Comparison of ENCODE assay signal across 8 mouse cellular contexts in genomic region chr13:31810693-31811541, GRCm38 (mm10). TPM values are rescaled to one million over a fixed set of nuclear protein-coding genes. Genes with fewer than 3 reads are reported as not detected.
DNase-seq lines count a peak whose midpoint lies in the region; ATAC-seq and TF ChIP-seq lines count a peak whose summit lies in the region.

No protein-coding gene starts in this region.

- WGBS in lung, postnatal 0 days: 2% methylated on average over 40 of the region's 65 CpGs
- WGBS in hindbrain, embryonic 12.5 days: under 1% methylated on average over 65 of the region's 65 CpGs
- WGBS in liver, embryonic 15.5 days (ENCODE audit: insufficient replicate concordance): 2% methylated on average over 65 of the region's 65 CpGs

- TF ChIP-seq POLR2A in cortical plate, adult 2 months (IDR thresholded peaks at IDR 0.05; ENCODE audit: extremely low read depth, insufficient read depth, low read length): no peak

- no peak for TF ChIP-seq CTCF in lung, postnatal 0 days (IDR thresholded peaks at IDR 0.05)
- no peak for TF ChIP-seq CTCF in cortical plate, adult 2 months (IDR thresholded peaks at IDR 0.05; ENCODE audit: extremely low read depth, insufficient read depth, low read length)

- H3K9me3 ChIP-seq in lung, postnatal 0 days (ENCODE audit: low read length): no peaks in the 10 kb centered on the region
- H3K9me3 ChIP-seq in hindbrain, embryonic 12.5 days (replicated peaks): no peaks in the 10 kb centered on the region
- no peaks in the 10 kb centered on the region for H3K9me3 ChIP-seq in liver, embryonic 15.5 days (replicated peaks)

- H3K4me3 ChIP-seq in lung, postnatal 0 days (ENCODE audit: low read depth, low read length): peak overlapping the region; percentile 30
- H3K4me3 ChIP-seq in cortical plate, adult 2 months (ENCODE audit: insufficient read depth, low read length): peak overlapping the region; percentile 28
- H3K4me3 ChIP-seq in hindbrain, embryonic 12.5 days: peak overlapping the region; percentile 39
- peak overlapping the region; percentile 33 for H3K4me3 ChIP-seq in liver, embryonic 15.5 days (replicated peaks)

- no peak for TF ChIP-seq EP300 in lung, postnatal 0 days (IDR thresholded peaks at IDR 0.05)

- H3K9ac ChIP-seq in lung, postnatal 0 days (replicated peaks; ENCODE audit: low read depth): no peak overlapping the region
- H3K9ac ChIP-seq in hindbrain, embryonic 12.5 days: peak overlapping the region; percentile 64
- H3K9ac ChIP-seq in liver, embryonic 15.5 days: no peak overlapping the region

- ATAC-seq in lung, postnatal 0 days: no peak
- no peak for ATAC-seq in hindbrain, embryonic 12.5 days (ENCODE audit: low FRiP score)
- ATAC-seq in liver, embryonic 15.5 days (ENCODE audit: insufficient read depth): no peak

- H3K36me3 ChIP-seq in lung, postnatal 0 days (ENCODE audit: insufficient read depth, low read length): no peaks in the 10 kb centered on the region
- H3K36me3 ChIP-seq in hindbrain, embryonic 12.5 days: no peaks in the 10 kb centered on the region
- H3K36me3 ChIP-seq in liver, embryonic 15.5 days (replicated peaks): no peaks in the 10 kb centered on the region

- H3K27me3 ChIP-seq in lung, postnatal 0 days (replicated peaks; ENCODE audit: insufficient read depth, low read length): peaks cover 83% of the 10 kb centered on the region
- peaks cover 84% of the 10 kb centered on the region for H3K27me3 ChIP-seq in hindbrain, embryonic 12.5 days
- H3K27me3 ChIP-seq in liver, embryonic 15.5 days: peaks cover 97% of the 10 kb centered on the region

- peaks cover 6% of the 10 kb centered on the region for H3K4me1 ChIP-seq in lung, postnatal 0 days (ENCODE audit: insufficient read depth, low read depth, low read length)
- H3K4me1 ChIP-seq in cortical plate, adult 2 months (ENCODE audit: control insufficient read depth, insufficient read depth, low read length): no peaks in the 10 kb centered on the region
- H3K4me1 ChIP-seq in hindbrain, embryonic 12.5 days: peaks cover 28% of the 10 kb centered on the region
- H3K4me1 ChIP-seq in liver, embryonic 15.5 days (replicated peaks): peaks cover 31% of the 10 kb centered on the region

- H3K4me2 ChIP-seq in lung, postnatal 0 days (replicated peaks; ENCODE audit: low read depth, low read length): peak overlapping the region; percentile 48
- peak overlapping the region; percentile 46 for H3K4me2 ChIP-seq in hindbrain, embryonic 12.5 days (replicated peaks)
- peak overlapping the region; percentile 50 for H3K4me2 ChIP-seq in liver, embryonic 15.5 days

- DNase-seq in lung, postnatal 0 days (ENCODE audit: low spot score): no peak
- no peak for DNase-seq in lung, adult 18-20 months
- DNase-seq in testis, postnatal 10 days (ENCODE audit: low spot score): peak; percentile 48
- no peak for DNase-seq in right cerebral cortex, adult 18-20 months
- DNase-seq in layer of hippocampus, adult 18-20 months (ENCODE audit: low spot score in 2 of 2): no peak

- H3K27ac ChIP-seq in lung, postnatal 0 days (ENCODE audit: low read length): no peak overlapping the region
- H3K27ac ChIP-seq in cortical plate, adult 2 months (ENCODE audit: insufficient read depth, low read length): peak overlapping the region; percentile 90
- H3K27ac ChIP-seq in hindbrain, embryonic 12.5 days: peak overlapping the region; percentile 58; the same call in 1 of the 2 replicates
- H3K27ac ChIP-seq in liver, embryonic 15.5 days (replicated peaks): no peak overlapping the region

RNA-seq across cellular contexts. Expression of gene Foxc1, which starts 4.5 kb away (rescaled TPM):
- polyA plus RNA-seq in lung, postnatal 0 days (2015; fragmentation: Nextera tagmentation; extraction: Ambion mirVana): 0.37 and 0.43 TPM in 2 replicates
- polyA plus RNA-seq in cortical plate, adult 2 months (2012; rRNA removed): 2.3 and 2.8 TPM in 2 replicates
- polyA plus RNA-seq in hindbrain, embryonic 12.5 days (2016; fragmentation: Nextera tagmentation; extraction: Ambion mirVana): 11.0 and 11.5 TPM in 2 replicates
- polyA plus RNA-seq in liver, embryonic 15.5 days (2015; fragmentation: Nextera tagmentation; extraction: Ambion mirVana): 0.01 TPM in 1 of 2 replicates, not detected in the other
- 1 to 10 TPM; 3.1 to 3.3 TPM for total RNA-seq in layer of hippocampus, adult 18-20 months (2021)

Comparison
In these comparisons a context has a peak if more than half of its experiments do, and no peak if none do; other contexts are left out.
1. H3K27ac ChIP-seq: peak in cortical plate, adult 2 months (single experiment) and hindbrain, embryonic 12.5 days (single experiment); none in lung, postnatal 0 days (single experiment) and liver, embryonic 15.5 days (single experiment).
2. Peak in every context shown above with its lines, with median percentiles within 50 percentile points of each other: H3K4me2 ChIP-seq and H3K4me3 ChIP-seq.